Mouse (Mus musculus) forebrain, postnatal 0 days (tissue): ENCODE results near the gene Fam168b. TPM values are rescaled to one million over a fixed set of nuclear protein-coding genes. Genes with fewer than 3 reads are reported as not detected.

Source experiments
- ATAC-seq: fragments of 200-750 bp; cut with Nextera tagmentation; 2 replicates; pipeline ENCODE4 v1.8.0; 2017; ENCODE audit warnings: mild to moderate bottlenecking, moderate library complexity
- DNase-seq: peaks from one replicate; pipeline ENCODE4 v3.0.0-alpha.2; 2015
- H3K27ac ChIP-seq: fragments of 300-500 bp; sonication (generic); 2 replicates; pipeline ENCODE4 v1.5.1; 2014; ENCODE audit warnings: low read depth, mild to moderate bottlenecking, antibody characterized with exemption, low read length, moderate library complexity, mixed read lengths
- H3K27me3 ChIP-seq: fragments of 300-500 bp; sonication (generic); 2 replicates; pipeline ENCODE4 v1.6.1; 2014; ENCODE audit warnings: mild to moderate bottlenecking, low read length, mixed read lengths; ENCODE audit not compliant: insufficient read depth
- H3K36me3 ChIP-seq: fragments of 300-500 bp; sonication (generic); 2 replicates; pipeline ENCODE4 v1.6.1; 2014; ENCODE audit warnings: mild to moderate bottlenecking, moderate library complexity; ENCODE audit not compliant: insufficient read depth
- H3K4me1 ChIP-seq: fragments of 300-500 bp; sonication (generic); 2 replicates; pipeline ENCODE4 v1.6.1; 2014; ENCODE audit warnings: antibody characterized with exemption; ENCODE audit not compliant: insufficient read depth
- H3K4me2 ChIP-seq: fragments of 300-500 bp; sonication (generic); 2 replicates; pipeline ENCODE4 v1.6.1; 2014; ENCODE audit warnings: low read depth, mild to moderate bottlenecking, moderate library complexity
- H3K4me3 ChIP-seq: fragments of 300-500 bp; sonication (generic); 2 replicates; pipeline ENCODE4 v1.5.1; 2014; ENCODE audit warnings: low read depth, low read length, mixed read lengths
- H3K9ac ChIP-seq: fragments of 300-500 bp; sonication (generic); 2 replicates; pipeline ENCODE4 v1.6.1; 2014; ENCODE audit warnings: mild to moderate bottlenecking
- H3K9me3 ChIP-seq: fragments of 300-500 bp; sonication (generic); 2 replicates; pipeline ENCODE4 v1.6.1; 2016; ENCODE audit warnings: low read length
- CTCF ChIP-seq: sonication (generic); IDR thresholded peaks from 2 replicates; pipeline ENCODE4 v1.5.1; 2016; ENCODE audit warnings: antibody characterized with exemption, control low read depth, low read depth
- WGBS: fragments of 180-500 bp; shearing (Covaris S2); extraction: QIAGEN DNeasy Blood & Tissue Kit; methylation state at CpG from one replicate; pipeline ENCODE4 v1.1.7; 2014; 5-methylcytosine and 5-hydroxymethylcytosine counted together
- polyA plus RNA-seq: library from polyadenylated mRNA; unstranded; fragments of >200 nt; fragmentation: Nextera tagmentation; extraction: Ambion mirVana; gene quantifications from 2 replicates; pipeline ENCODE4 v1.2.1, GENCODE M21; 2015
- total RNA-seq: library from RNA; depleted of rRNA; stranded (reverse); fragments of >200 nt; gene quantifications from 2 replicates; pipeline ENCODE4 v1.2.3, GENCODE M21; 2014; rRNA removed

The Fam168b gene
- 244 and 334 TPM in 2 replicates for total RNA-seq
- 81.9 and 100 TPM in 2 replicates for polyA plus RNA-seq

DNA sequence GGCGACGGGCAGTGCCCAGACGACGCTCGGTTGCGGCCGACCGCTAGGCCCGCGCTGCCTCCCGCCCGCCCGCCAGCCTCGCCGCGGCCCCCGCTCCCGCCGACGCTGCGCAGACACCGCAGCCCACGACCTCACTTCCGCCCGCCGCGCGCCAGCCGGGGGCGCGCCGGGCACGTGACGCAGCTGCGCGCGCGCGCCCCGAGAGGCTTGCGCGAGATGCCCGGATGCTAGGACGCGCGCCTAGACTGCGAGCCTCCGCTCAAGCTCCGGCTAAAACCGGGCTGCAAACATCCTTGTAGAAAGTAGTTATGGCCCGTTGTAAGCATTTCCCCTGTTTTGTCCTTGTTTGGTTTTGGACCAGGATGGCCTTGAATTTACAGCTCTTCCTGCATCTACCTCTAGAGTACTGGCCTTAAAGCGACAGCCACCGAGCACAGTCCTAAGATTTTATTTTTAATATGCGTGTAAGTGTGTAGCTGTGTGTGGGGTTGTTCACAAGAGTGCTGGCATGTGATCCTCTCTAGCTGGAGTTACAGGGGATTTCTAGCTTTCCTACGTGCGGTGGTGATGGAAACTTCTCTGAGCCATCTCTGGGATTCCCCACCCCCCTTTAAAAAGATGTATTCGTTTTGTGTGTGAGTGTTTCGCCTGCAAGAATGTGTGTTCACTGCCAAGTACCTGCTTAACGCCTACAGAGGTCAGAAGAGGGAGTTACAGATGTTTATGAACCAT is at the start of gene Fam168b:
Gene Fam168b (minus strand): TSS at position 179 of the 732 bp plus-strand sequence.
- DNase-seq (peak; percentile 97), ATAC-seq (peak; percentile 92)
- peak within 1 kb of the TSS; percentile 98 for H3K27ac ChIP-seq
- H3K4me3 ChIP-seq: peak within 1 kb of the TSS; percentile 84
- H3K27me3 ChIP-seq: no peaks in the 10 kb centered on the region
- no peaks in the 10 kb centered on the region for H3K36me3 ChIP-seq
- H3K9ac ChIP-seq: peak within 1 kb of the TSS; percentile 92
- peak within 1 kb of the TSS; percentile 90 for H3K4me2 ChIP-seq
- no peaks in the 10 kb centered on the region for H3K9me3 ChIP-seq
- H3K4me1 ChIP-seq: peaks cover 18% of the 10 kb centered on the region; the same call in 1 of the 2 replicates
- under 1% methylated on average over 54 of the region's 59 CpGs for WGBS
- TF ChIP-seq CTCF: no peak; the same call in 1 of the 2 replicates

DNA sequence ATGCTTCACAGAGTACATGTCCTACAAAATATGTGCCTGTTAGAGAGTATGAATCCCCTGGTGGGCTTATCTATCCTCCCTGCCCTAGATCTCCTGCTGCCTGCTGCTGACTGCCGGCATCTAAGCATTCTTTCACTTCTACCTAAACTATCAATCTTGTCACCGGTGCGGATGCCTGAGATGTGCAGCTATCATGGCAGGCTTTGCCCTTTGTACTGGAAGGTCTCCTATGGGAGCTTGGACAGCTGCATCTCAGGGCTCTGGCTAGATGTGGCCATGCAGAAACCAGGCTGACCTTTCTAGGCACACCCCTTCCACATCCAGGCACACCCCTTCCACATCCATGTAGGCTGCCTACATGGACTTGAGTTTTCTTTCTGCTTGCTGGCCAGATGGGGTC is 49.6 kb upstream of the Fam168b start:
- DNase-seq: no peak
- 83% methylated on average over 3 of the region's 3 CpGs for WGBS
- Histone ChIP-seq H3K36me3 (no peaks in the 10 kb centered on the region), H3K27ac (no peak overlapping the region), H3K9me3 (no peaks in the 10 kb centered on the region), H3K4me3 (no peak overlapping the region), H3K9ac (no peak overlapping the region), H3K27me3 (no peaks in the 10 kb centered on the region), H3K4me1 (no peaks in the 10 kb centered on the region), H3K4me2 (no peak overlapping the region)
- no peak for ATAC-seq
- no peak for TF ChIP-seq CTCF

DNA sequence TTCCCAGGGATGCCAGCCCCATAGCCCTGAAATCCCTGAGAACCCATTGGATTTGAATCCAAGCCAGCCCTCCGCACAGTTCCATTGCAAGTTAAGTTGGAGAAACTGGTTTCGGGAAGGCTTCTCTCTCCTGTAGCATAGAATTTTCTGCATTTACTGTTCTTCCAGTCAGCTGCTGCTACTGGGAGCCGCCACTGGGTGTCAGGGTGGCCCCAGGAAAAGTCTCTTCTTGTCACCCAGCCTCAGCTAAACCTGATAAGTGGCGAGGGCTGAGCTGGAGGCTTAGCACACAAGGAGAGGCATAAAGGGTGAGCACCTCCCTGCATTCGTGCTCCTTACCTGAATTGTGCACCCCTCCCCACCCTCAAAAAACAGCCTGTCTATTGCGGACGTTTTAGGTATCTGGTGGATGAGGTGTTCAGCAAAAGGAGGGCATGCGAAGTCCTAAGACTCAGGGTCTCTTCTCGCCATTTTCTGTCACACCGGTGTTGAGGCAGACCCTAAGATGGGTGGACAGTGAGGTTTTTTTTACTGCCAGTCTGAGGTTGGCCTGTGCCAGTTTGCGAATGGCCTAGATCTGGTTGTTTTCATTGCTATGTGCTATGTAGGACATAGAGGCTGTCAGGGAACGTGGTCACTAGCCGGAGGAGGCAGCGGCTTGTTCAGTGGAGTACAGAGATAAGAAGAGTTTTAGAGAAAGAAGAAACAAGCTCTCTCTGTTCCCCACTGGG is 48.9 kb upstream of the Fam168b start:
- peak; percentile 84 for DNase-seq
- H3K4me1 ChIP-seq: no peaks in the 10 kb centered on the region
- no peak overlapping the region for H3K27ac ChIP-seq
- no peak overlapping the region for H3K4me3 ChIP-seq
- 59% methylated on average over 14 of the region's 14 CpGs for WGBS
- no peaks in the 10 kb centered on the region for H3K9me3 ChIP-seq
- H3K27me3 ChIP-seq: no peaks in the 10 kb centered on the region
- no peaks in the 10 kb centered on the region for H3K36me3 ChIP-seq
- no peak overlapping the region for H3K9ac ChIP-seq
- H3K4me2 ChIP-seq: no peak overlapping the region
- TF ChIP-seq CTCF: peak; percentile 89
- ATAC-seq: peak; percentile 94

DNA sequence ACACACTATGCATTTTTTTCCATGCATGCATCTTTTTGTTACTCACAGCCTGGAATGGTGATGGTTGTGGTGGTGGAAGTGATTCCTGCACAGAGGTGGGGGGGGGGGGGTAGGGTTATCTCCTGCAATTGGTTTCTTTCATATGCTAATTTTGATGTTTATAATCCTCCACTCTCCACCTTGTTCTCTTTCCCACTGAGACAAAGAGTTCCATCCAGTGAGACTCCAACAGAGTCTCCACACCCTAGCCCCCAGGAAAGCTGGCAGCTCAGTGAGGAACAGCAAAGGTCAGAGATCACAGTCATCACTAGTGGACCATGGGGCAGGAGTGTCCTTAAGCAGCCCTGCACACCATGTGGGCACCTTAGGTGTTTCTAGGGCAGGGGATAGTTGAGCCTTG is 40.9 kb upstream of the Fam168b start:
- H3K27me3 ChIP-seq: no peaks in the 10 kb centered on the region
- H3K36me3 ChIP-seq: 0 out of 2 replicates have a peak, but pooled peaks cover 5% of the 10 kb centered on the region
- no peak for DNase-seq
- no peak for TF ChIP-seq CTCF
- H3K27ac ChIP-seq: no peak overlapping the region
- no peak overlapping the region for H3K4me2 ChIP-seq
- H3K4me3 ChIP-seq: no peak overlapping the region
- no peaks in the 10 kb centered on the region for H3K9me3 ChIP-seq
- no peak for ATAC-seq
- H3K9ac ChIP-seq: no peak overlapping the region
- H3K4me1 ChIP-seq: no peaks in the 10 kb centered on the region

DNA sequence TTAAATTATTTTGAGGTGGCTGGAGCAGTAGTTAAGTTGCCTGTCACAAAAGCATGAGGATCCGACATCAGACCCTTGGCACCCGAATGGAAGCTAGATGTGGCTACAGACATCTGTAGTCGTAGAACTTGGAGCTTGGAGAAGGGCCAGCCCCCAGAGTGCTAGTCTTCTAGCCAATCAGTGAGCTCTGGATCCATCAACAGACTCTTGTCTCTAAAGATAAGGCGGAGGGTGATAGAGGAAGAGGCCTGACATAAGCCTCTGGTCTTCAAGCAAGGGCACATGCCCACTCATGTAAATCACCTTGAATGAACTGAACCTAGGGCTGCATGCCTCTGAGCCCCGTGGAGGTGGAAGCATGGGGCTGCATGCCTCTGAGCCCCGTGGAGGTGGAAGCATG is 36.7 kb upstream of the Fam168b start:
- Histone ChIP-seq H3K27me3 (no peaks in the 10 kb centered on the region), H3K4me1 (no peaks in the 10 kb centered on the region), H3K9me3 (no peaks in the 10 kb centered on the region), H3K36me3 (peaks cover 35% of the 10 kb centered on the region), H3K4me3 (no peak overlapping the region), H3K27ac (no peak overlapping the region), H3K4me2 (no peak overlapping the region), H3K9ac (no peak overlapping the region)
- no peak for ATAC-seq
- DNase-seq: no peak
- no peak for TF ChIP-seq CTCF
- 82% methylated on average over 6 of the region's 6 CpGs for WGBS

DNA sequence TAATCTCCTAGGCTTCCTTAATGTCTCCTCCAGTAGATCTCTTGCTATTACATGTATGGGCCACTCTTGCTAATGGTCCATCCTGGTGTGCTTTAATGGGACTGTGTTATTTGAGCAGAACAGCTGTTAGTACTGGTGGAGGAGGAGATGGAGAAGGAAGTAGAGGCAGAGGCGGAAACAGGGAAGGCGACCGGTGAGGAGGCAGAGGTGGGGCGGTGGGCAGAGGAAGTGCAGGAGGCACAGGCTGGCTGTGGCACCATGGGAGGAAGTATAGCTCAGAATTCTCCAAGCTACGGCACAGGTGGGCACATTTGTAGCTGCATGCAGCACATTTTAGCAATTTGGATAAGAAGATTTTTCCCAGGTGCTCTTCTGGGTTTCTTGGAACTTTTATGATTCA is 30.7 kb upstream of the Fam168b start:
- no peak for TF ChIP-seq CTCF
- no peaks in the 10 kb centered on the region for H3K9me3 ChIP-seq
- H3K4me1 ChIP-seq: no peaks in the 10 kb centered on the region
- peaks cover 83% of the 10 kb centered on the region for H3K36me3 ChIP-seq
- H3K27me3 ChIP-seq: no peaks in the 10 kb centered on the region
- H3K4me2 ChIP-seq: no peak overlapping the region
- ATAC-seq (no peak), DNase-seq (no peak)
- 96% methylated on average over 5 of the region's 5 CpGs for WGBS
- no peak overlapping the region for H3K27ac ChIP-seq
- no peak overlapping the region for H3K9ac ChIP-seq
- no peak overlapping the region for H3K4me3 ChIP-seq

DNA sequence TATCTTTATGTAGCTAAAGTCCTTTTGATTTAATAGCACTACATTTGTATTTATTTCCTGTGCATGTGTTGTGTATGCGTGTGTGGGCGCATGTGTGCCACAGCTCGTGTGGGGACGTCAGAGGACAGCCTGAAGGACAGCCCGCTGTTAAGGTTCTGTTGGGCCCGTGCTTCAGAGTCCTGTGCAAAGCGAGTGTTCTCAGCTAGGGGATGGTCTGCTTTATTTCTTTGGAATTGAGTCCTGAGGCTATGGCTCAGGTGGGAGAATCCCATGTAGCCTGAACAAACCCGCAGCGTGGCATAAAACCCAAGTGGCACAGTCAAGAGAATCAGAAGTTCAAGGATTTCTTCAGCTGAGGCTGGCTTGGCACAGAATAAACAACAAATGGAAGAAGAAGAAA is 28.3 kb upstream of the Fam168b start:
- no peak for DNase-seq
- H3K9ac ChIP-seq: no peak overlapping the region
- H3K4me1 ChIP-seq: no peaks in the 10 kb centered on the region
- 96% methylated on average over 9 of the region's 9 CpGs for WGBS
- no peak for ATAC-seq
- peaks cover 79% of the 10 kb centered on the region for H3K36me3 ChIP-seq
- H3K4me3 ChIP-seq: no peak overlapping the region
- H3K27me3 ChIP-seq: no peaks in the 10 kb centered on the region
- H3K4me2 ChIP-seq: no peak overlapping the region
- H3K9me3 ChIP-seq: no peaks in the 10 kb centered on the region
- no peak for TF ChIP-seq CTCF
- no peak overlapping the region for H3K27ac ChIP-seq
